Mouse (Mus musculus) thymus, postnatal 36 days (tissue): ENCODE measurements around the gene Crkl.

Experiments
- DNase-seq, 2 experiments: peaks; one replicate each; pipeline ENCODE4 v3.0.0; 2022; ENCODE audit warnings: mixed read lengths in 2 of 2

The Crkl gene

DNA sequence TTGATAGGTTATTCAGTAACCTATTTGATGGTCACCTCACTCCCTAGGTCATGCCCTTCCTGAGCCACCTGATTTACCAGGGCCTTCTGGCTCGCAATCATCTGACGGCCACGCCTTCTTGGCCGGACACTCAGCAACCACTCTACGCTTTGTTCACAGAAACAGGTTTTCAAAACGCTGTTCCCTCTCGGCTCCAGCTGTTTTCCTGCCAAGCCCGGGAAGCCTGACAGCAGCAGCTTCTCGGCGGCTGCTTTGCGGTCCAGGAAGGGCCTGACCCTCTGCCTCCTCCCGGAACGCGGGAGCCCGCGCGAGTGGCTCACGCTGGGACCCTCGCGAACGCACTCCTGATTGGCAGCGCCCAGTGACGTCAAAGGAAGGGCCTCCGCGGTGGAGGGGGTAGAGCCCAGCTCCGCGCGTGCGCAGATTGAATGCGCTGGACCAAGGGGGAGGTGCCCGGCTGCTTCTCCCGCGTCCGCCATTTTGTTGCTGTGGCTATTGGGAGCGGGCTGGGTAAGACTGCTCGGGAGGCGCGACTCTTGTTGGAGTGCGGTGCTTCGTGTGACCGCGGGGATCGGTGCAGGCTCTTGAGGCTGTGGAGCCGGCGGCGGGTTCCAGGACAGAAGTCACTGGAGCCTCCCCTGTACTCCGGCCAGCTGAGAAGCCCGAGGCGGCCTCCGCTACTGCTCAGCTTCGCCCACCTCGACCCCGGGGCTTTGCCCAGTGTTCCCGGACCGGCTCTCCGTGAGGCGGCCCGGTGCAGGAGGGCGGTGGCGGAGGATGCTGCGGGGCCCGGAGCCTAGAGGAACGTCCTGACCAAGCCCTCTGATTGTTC lies at the start of gene Crkl:
TSS of gene Crkl (plus strand) at position 447 of the 832 bp plus-strand sequence.
- peak; percentile 98 for DNase-seq

DNA sequence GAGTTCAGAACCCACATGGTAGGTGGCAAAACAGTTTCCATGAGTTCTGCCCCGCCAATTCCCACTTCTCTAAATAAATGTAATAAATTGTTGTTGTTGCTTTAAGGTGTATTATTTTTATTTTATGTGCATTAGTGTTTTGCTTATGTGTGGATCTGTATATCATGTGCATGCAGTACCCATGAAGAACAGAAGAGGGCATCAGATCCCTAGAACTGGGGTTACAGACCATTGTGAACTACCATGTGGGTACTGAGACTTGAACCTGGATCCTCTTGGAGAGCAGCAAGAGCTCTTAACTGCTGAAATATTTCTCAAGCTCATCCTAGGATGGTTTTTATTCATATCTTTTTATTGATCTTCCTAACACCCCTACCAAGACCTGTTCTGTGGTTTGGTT lies 48.9 kb upstream of the Crkl start:
- DNase-seq: peak in 1 of 2 experiments; percentile 25

DNA sequence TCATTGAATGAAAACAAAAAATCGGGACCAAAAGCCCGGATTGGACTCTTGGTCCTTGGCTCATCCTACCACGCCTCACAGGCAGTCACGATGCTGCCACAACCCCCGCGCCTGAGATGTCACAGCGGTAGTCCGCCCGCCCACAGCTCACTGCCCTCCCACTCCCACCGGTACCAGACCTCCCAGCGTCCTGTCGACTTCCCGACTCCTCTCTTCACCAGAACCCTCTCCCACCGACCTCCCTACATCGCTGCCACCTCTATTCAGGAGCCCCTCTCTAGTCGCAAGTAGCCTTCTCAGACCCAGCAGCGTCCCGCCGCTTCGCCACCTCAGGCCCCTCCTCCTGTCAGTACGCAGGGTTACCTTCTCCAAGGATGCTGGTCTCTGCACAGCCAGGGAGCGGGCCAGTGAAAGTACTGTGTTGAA lies 46.5 kb upstream of the Crkl start:
- peak; percentile 72 to 74 for DNase-seq

- peak; percentile 100 for DNase-seq
Measured at GRCm38 (mm10) chr16:17405736-17406443, 45.9 kb upstream of the Crkl start, which contains the start of the genes Snap29 and Pi4ka. Gene Snap29 (plus strand): TSS chr16:17405986. Gene Pi4ka (minus strand): TSS chr16:17406314.

DNA sequence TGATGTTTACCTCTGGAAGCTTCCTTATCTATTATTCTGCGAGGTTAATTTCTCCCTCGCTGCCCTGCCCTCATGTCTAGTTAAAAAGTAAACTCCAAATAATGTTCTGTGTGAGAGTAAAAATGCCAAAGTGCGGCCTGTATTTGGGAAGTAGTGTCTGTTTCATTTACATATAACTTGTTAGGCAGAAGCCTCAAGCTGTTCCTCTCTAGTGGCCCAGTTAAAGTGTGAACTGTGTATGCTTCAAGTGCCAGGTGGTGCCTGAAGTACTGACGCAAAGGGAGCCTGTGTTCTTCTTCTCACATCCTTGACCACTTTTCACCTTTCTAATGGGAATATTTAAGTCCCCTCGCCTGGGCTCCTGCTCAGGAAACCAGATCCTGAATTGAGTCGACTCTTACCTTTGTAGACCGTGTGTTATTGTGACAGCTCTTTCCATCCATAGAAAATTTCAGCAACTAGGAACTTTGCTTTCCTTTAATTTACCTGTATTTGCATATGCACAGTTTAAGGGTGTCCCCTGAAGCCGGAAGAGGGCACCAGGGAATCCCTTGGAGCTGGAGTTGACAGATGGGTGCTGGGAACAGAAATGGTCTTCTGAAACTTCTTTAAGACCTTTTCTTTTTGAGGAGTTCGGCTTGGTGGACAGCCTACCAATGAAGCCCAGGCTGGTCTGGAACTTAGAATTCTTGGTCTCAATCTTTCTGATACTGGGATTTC lies 45.1 kb upstream of the Crkl start:
- DNase-seq: no peak

DNA sequence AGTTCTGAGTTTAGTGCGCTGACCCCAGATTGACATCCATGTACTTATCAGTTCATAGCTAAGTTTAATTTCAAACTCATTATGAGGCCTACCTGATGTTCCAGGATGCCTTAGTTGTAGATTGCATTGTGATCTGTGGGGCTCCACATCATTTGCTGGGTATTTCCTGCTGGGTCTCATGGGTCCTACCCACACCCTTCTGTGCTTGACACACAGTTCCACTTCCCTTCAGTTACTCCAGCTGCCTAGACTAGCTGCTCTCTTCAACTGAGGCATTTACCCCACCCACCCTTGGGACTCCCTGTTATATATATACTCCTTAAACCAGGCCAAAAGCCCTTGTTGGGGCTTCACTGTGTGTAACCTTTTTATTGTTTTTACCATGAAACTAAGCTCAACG lies 42.7 kb upstream of the Crkl start:
- no peak for DNase-seq

- no peak for DNase-seq
Measured at GRCm38 (mm10) chr16:17410209-17410608, 41.6 kb upstream of the Crkl start.

DNA sequence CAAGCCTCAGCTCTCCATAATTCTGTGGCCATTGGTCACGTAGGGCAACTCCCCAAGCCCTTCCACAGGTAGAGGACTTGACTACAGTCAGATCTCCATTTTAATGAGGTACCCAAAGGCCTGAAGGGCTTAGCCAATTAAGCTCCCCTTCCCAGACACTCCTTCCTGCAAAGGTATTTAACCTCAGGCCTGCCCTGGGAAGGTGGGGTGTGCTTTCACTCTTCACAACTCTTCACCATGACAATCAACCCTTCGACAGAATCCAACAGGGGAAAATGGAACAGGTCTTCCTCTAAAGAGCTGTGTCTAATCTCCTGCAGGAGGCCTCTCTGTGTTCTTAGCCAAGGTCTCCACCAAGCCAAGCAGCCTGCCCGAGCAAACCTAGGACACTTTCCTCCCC lies 28.8 kb upstream of the Crkl start:
- DNase-seq: no peak

DNA sequence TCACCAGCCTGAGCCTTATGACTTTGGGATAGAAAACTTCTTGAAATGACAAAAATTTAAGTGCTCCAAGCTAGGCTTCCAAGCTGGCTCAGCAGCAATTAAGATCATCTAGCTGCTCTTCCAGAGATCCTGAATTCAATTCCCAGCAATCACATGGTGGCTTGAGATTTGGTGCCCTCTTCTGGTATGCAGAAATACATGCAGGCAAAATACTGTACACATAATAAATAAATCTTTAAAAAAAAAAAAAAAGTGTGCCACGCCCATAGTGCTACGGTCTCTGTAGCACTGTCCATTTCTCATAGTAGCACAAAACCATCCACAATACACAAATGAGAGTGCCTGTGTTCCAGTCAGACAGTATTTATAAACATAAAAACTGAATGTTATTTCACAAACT lies 19.2 kb upstream of the Crkl start:
- no peak for DNase-seq

DNA sequence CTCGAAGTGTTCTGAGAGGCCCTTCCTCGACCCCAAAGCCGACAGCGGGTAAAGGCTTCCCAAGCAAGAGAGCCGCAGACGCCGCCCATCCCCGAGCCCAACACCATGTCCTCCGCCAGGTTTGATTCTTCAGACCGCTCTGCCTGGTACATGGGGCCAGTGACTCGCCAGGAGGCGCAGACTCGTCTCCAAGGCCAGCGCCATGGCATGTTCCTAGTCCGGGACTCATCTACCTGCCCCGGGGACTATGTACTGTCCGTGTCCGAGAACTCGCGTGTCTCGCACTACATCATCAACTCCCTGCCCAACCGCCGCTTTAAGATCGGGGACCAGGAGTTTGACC lies 557 bp downstream of the Crkl start:
- no peak for DNase-seq

- no peak for DNase-seq
Measured at GRCm38 (mm10) chr16:17456901-17457300, 5.1 kb downstream of the Crkl start.

DNA sequence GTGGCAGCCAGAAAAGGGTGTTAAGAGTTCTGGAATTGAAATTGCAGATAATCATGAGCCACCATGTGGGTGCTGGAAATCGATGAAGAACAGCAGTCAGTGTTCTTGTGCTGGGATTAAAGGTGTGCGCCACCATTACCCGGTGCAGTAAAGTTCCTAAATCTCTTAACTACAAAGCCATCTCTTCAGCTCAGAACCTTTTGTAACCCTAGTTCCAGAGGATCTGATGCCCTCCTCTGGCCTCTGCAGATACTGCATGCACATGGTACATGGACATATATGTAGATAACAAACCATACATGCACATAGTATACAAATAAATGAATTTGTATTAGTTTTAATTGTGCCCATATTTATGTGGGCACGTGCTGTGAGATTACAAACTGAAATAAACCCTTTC lies 8.5 kb downstream of the Crkl start:
- peak; percentile 61 to 62 for DNase-seq

DNA sequence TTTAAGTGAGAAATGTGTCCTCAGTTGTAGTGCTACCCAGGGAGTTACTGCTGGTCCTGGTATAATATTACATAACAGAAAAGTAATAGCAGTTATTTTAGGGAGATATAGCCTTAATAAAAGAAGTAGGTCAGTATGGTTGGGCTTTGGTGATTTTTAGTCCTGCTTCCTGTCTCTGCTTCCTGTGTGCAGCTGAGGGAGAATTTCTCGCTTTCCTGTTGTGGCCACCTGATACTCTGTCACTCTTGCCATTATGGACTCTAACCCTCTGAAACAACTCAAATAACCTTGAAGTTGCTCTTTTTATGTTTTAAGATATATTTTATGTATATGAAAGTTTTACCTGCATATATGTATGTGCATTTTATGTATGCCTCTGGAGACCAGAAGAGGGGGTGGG lies 9.8 kb downstream of the Crkl start:
- no peak for DNase-seq

DNA sequence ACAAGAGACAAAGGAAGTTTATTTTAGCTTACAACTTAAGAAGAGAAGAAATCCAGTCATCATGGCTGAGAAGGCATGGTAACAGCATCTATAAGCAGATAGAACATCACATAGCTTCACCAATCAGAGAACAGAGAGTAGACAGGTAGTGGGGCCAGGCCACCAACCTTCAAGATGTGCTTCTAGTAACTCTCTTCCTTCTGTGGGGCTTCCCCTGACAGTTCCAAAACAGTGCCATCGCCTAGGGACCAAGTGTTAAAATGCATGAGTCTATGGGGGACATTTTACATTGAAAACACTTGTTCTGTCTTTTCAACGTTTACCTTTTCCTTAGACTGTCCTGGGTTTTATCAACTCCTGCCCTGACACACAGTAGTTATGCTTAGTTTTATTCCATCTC lies 11.4 kb downstream of the Crkl start:
- DNase-seq: no peak

- DNase-seq: no peak
Measured at GRCm38 (mm10) chr16:17466875-17467663, 15.3 kb downstream of the Crkl start.

DNA sequence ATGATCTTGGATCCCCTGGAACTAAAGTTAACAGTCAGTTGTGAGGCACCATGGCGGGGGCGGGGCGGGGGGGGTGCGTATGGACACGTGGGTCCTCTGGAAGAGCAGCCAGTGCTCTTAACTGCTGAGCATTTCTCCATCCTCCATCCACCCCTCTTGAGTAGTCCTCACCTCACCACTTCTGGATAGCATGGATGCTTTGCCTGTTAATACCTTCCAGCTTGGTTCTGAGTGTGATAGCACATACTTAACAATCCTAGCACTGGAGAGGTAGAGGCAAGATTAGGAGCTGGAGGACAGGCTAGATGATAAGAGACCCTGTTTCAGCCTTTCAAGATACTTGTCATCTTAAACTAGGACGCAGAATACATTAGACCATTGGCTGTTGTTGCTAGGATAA lies 20.7 kb downstream of the Crkl start:
- DNase-seq: no peak

DNA sequence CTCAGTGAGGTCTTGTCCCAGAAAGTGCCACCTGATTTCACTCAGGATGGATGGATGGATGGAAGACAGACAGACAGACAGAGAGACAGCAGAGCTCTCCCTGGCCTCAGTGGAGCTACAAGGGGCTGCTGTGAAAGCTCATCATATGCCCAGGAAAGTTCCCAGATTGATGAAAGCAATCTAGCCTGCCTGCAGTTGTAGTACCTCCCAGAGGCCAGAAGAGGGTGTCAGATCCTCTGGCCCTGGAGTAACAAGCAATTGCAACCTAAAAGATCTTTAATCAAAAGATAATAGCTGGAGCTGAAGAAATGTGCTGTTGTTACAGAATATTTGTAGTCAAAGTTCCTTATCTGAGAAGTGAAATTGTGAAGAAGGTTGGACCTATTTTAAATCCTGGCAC lies 22.3 kb downstream of the Crkl start:
- peak; percentile 28 to 37 for DNase-seq

GRCm38 (mm10) chr16:17474761-17475160 lies 23.0 kb downstream of the Crkl start:
- DNase-seq: peak; percentile 29 to 55

DNA sequence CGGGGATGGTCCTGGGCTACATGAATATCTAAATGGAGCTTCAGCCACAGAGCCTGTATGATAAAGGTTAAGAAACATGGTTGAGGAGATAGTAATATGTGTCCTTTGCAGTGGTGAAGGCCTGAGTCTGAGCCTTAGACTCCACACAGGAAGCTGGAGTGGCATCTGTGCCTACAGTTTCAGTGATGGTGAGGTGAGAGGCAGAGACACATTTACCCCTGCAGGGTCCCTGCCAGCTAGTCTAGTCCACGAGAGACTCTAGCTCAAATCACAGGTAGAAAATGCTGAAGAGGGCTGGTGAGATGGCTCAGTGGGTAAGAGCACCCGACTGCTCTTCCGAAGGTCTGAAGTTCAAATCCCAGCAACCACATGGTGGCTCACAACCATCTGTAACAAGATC lies 23.5 kb downstream of the Crkl start:
- no peak for DNase-seq

GRCm38 (mm10) chr16:17478331-17478943 lies 26.6 kb downstream of the Crkl start:
- DNase-seq: no peak

GRCm38 (mm10) chr16:17481465-17481864 lies 29.7 kb downstream of the Crkl start:
- no peak for DNase-seq

DNA sequence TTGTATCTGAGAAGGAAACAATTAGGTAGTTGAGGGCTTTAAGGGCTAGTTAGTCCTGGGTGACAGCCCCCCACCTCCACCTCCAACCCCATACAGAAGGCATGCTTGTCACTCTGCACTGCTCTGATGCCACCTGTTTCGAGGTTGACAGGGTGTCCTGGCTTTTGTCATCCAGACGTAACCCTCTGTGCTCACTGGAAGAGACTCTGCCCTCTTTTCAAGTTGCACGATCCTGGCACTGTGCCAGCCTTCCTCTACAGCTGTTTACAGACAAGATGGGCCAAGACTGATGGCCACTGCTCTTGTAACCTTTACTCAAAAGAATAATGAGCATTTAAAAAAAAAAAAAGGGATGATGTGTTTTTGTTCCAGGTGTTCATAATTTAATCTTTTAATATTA lies 34.7 kb downstream of the Crkl start:
- DNase-seq: peak; percentile 54 to 69
